Mouse (Mus musculus): ENCODE measurements around the gene Cped1. TPM values are rescaled to one million over a fixed set of nuclear protein-coding genes. Genes with fewer than 3 reads are reported as not detected.

Cped1 gene
- polyA plus RNA-seq, 1 experiment from 2014 or later, result 11.0 TPM

- Histone ChIP-seq H3K27ac (ENCODE audit: low read depth, low read length) (no peak overlapping the region), H3K4me1 (replicated peaks; ENCODE audit: control insufficient read depth, insufficient read depth, low read length) (no peaks in the 10 kb centered on the region), H3K9ac (ENCODE audit: low read depth, low read length) (no peak overlapping the region), H3K27me3 (replicated peaks; ENCODE audit: control insufficient read depth, insufficient read depth, low read length) (no peaks in the 10 kb centered on the region), H3K9me3 (ENCODE audit: control insufficient read depth) (no peaks in the 10 kb centered on the region), H3K4me2 (replicated peaks; ENCODE audit: low read depth) (peak overlapping the region; percentile 42), H3K4me3 (ENCODE audit: low read depth, low read length) (0 out of 2 replicates have a peak overlapping the region, but pooled peaks have one; percentile 4), H3K36me3 (ENCODE audit: control insufficient read depth, insufficient read depth) (no peaks in the 10 kb centered on the region)
- 49% methylated on average over 4 of the region's 4 CpGs for WGBS
- no peak for TF ChIP-seq CTCF (IDR thresholded peaks at IDR 0.05; ENCODE audit: low read depth)
- no peak for ATAC-seq
These were observed 40.6 kb downstream of the Cped1 start for GRCm38 (mm10) chr6:22026358-22026673.

- no peak overlapping the region for H3K4me2 ChIP-seq (replicated peaks; ENCODE audit: low read depth)
- H3K36me3 ChIP-seq (ENCODE audit: control insufficient read depth, insufficient read depth), result no peaks in the 10 kb centered on the region
- 84% methylated on average over 9 of the region's 9 CpGs for WGBS
- no peak for ATAC-seq
- no peaks in the 10 kb centered on the region for H3K4me1 ChIP-seq (replicated peaks; ENCODE audit: control insufficient read depth, insufficient read depth, low read length)
- TF ChIP-seq CTCF (IDR thresholded peaks at IDR 0.05; ENCODE audit: low read depth), result no peak
- no peaks in the 10 kb centered on the region for H3K27me3 ChIP-seq (replicated peaks; ENCODE audit: control insufficient read depth, insufficient read depth, low read length)
- H3K9ac ChIP-seq (ENCODE audit: low read depth, low read length), result no peak overlapping the region
- no peaks in the 10 kb centered on the region for H3K9me3 ChIP-seq (ENCODE audit: control insufficient read depth)
- H3K4me3 ChIP-seq (ENCODE audit: low read depth, low read length), result no peak overlapping the region
- no peak overlapping the region for H3K27ac ChIP-seq (ENCODE audit: low read depth, low read length)
These were observed 41.3 kb downstream of the Cped1 start for GRCm38 (mm10) chr6:22026761-22027594.

- Histone ChIP-seq H3K27me3 (replicated peaks; ENCODE audit: control insufficient read depth, insufficient read depth, low read length) (no peaks in the 10 kb centered on the region), H3K9me3 (ENCODE audit: control insufficient read depth) (no peaks in the 10 kb centered on the region), H3K9ac (ENCODE audit: low read depth, low read length) (no peak overlapping the region), H3K4me2 (replicated peaks; ENCODE audit: low read depth) (no peak overlapping the region), H3K36me3 (ENCODE audit: control insufficient read depth, insufficient read depth) (no peaks in the 10 kb centered on the region), H3K27ac (ENCODE audit: low read depth, low read length) (no peak overlapping the region), H3K4me1 (replicated peaks; ENCODE audit: control insufficient read depth, insufficient read depth, low read length) (no peaks in the 10 kb centered on the region), H3K4me3 (ENCODE audit: low read depth, low read length) (no peak overlapping the region)
- no peak for TF ChIP-seq CTCF (IDR thresholded peaks at IDR 0.05; ENCODE audit: low read depth)
- ATAC-seq, result no peak
- 88% methylated on average over 2 of the region's 2 CpGs for WGBS
These were observed 42.1 kb downstream of the Cped1 start for GRCm38 (mm10) chr6:22027854-22028253.

GRCm38 (mm10) chr6:22030381-22030780 lies 44.7 kb downstream of the Cped1 start:
- no peaks in the 10 kb centered on the region for H3K27me3 ChIP-seq (replicated peaks; ENCODE audit: control insufficient read depth, insufficient read depth, low read length)
- no peak for ATAC-seq
- no peak overlapping the region for H3K27ac ChIP-seq (ENCODE audit: low read depth, low read length)
- H3K36me3 ChIP-seq (ENCODE audit: control insufficient read depth, insufficient read depth), result no peaks in the 10 kb centered on the region
- 74% methylated on average over 7 of the region's 7 CpGs for WGBS
- H3K4me2 ChIP-seq (replicated peaks; ENCODE audit: low read depth), result no peak overlapping the region
- no peak overlapping the region for H3K4me3 ChIP-seq (ENCODE audit: low read depth, low read length)
- H3K9ac ChIP-seq (ENCODE audit: low read depth, low read length), result no peak overlapping the region
- TF ChIP-seq CTCF (IDR thresholded peaks at IDR 0.05; ENCODE audit: low read depth), result no peak
- H3K9me3 ChIP-seq (ENCODE audit: control insufficient read depth), result no peaks in the 10 kb centered on the region
- no peaks in the 10 kb centered on the region for H3K4me1 ChIP-seq (replicated peaks; ENCODE audit: control insufficient read depth, insufficient read depth, low read length)

- 65% methylated on average over 4 of the region's 4 CpGs for WGBS
- Histone ChIP-seq H3K9ac (ENCODE audit: low read depth, low read length) (no peak overlapping the region), H3K27me3 (replicated peaks; ENCODE audit: control insufficient read depth, insufficient read depth, low read length) (no peaks in the 10 kb centered on the region), H3K4me2 (replicated peaks; ENCODE audit: low read depth) (no peak overlapping the region), H3K4me3 (ENCODE audit: low read depth, low read length) (no peak overlapping the region), H3K4me1 (replicated peaks; ENCODE audit: control insufficient read depth, insufficient read depth, low read length) (no peaks in the 10 kb centered on the region), H3K9me3 (ENCODE audit: control insufficient read depth) (no peaks in the 10 kb centered on the region), H3K36me3 (ENCODE audit: control insufficient read depth, insufficient read depth) (no peaks in the 10 kb centered on the region), H3K27ac (ENCODE audit: low read depth, low read length) (no peak overlapping the region)
- no peak for ATAC-seq
- TF ChIP-seq CTCF (IDR thresholded peaks at IDR 0.05; ENCODE audit: low read depth), result no peak
These were observed 47.5 kb downstream of the Cped1 start for GRCm38 (mm10) chr6:22033188-22033587.

- H3K27me3 ChIP-seq (replicated peaks; ENCODE audit: control insufficient read depth, insufficient read depth, low read length), result no peaks in the 10 kb centered on the region
- no peak overlapping the region for H3K9ac ChIP-seq (ENCODE audit: low read depth, low read length)
- WGBS, result 65% methylated on average over 6 of the region's 6 CpGs
These were observed 49.7 kb downstream of the Cped1 start for GRCm38 (mm10) chr6:22035408-22035807.

More at GRCm38 (mm10) chr6:22035408-22035807, 49.7 kb downstream of the Cped1 start:
- TF ChIP-seq CTCF (IDR thresholded peaks at IDR 0.05; ENCODE audit: low read depth), result no peak
- no peaks in the 10 kb centered on the region for H3K4me1 ChIP-seq (replicated peaks; ENCODE audit: control insufficient read depth, insufficient read depth, low read length)
- no peak overlapping the region for H3K27ac ChIP-seq (ENCODE audit: low read depth, low read length)
- no peaks in the 10 kb centered on the region for H3K36me3 ChIP-seq (ENCODE audit: control insufficient read depth, insufficient read depth)
- H3K4me3 ChIP-seq (ENCODE audit: low read depth, low read length), result no peak overlapping the region
- ATAC-seq, result no peak
- no peak overlapping the region for H3K4me2 ChIP-seq (replicated peaks; ENCODE audit: low read depth)
- no peaks in the 10 kb centered on the region for H3K9me3 ChIP-seq (ENCODE audit: control insufficient read depth)

All from intestine, postnatal 0 days (tissue).